Mouse (Mus musculus): ENCODE measurements around the gene Arhgef7.

DNA sequence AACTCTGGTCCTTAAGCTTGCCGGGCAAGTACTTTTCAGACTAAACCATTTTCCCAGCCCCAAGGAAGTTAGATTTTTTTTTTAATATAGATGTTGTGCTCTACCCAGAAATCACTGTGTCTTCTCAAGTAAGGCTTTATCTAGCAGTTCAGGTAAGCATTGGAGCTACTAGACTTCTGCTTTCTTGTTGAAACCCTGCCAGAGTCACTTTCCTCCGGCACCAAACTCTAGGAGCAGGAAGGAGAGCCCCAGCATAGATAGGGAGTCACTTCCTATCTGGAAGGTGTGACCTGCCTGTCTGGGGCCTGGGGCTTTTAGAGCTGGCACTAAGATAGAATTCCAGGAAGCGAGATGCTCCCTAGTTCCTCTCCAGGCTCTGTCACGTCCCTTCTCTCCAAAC lies 10.3 kb upstream of the Arhgef7 start:
- TF ChIP-seq ZC3H11A (IDR thresholded peaks at IDR 0.05; ENCODE audit: borderline replicate concordance, low read depth, low read length) (no peak), HCFC1 (IDR thresholded peaks at IDR 0.05; ENCODE audit: borderline replicate concordance, insufficient read depth, low read length) (no peak), CHD2 (IDR thresholded peaks at IDR 0.05; ENCODE audit: low read depth, low read length) (no peak), ZNF384 (IDR thresholded peaks at IDR 0.05; ENCODE audit: low read depth, low read length) (no peak)
